Mouse (Mus musculus): ENCODE data around the gene Gm13696. TPM values are rescaled to one million over a fixed set of nuclear protein-coding genes. Genes with fewer than 3 reads are reported as not detected.
"Not testable (repeated sequence)": the region's sequence is repeated elsewhere in the genome, so short reads cannot be mapped to it uniquely, and the experiment has no call there.

The Gm13696 gene
- polyA plus RNA-seq, 1 experiment from 2014 or later: not detected

DNA sequence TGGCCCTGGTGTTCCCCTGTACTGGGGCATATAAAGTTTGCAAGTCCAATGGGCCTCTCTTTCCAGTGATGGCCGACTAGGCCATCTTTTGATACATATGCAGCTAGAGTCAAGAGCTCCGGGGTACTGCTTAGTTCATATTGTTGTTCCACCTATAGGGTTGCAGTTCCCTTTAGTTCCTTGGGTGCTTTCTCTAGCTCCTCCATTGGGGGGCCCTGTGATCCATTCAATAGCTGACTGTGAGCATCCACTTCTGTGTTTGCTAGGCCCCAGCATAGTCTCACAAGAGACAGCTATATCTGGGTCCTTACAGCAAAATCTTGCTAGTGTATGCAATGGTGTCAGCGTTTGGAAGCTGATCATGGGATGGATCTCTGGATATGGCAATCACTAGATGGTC, 21.6 kb downstream of the Gm13696 start:
- not testable (repeated sequence) for ATAC-seq (ENCODE audit: low FRiP score, low read depth); H3K27ac ChIP-seq (replicated peaks); H3K4me3 ChIP-seq; H3K9ac ChIP-seq; H3K9me3 ChIP-seq; H3K36me3 ChIP-seq; H3K4me2 ChIP-seq; H3K27me3 ChIP-seq; H3K4me1 ChIP-seq (replicated peaks)
- 100% methylated on average over 1 of the region's 3 CpGs for WGBS

DNA sequence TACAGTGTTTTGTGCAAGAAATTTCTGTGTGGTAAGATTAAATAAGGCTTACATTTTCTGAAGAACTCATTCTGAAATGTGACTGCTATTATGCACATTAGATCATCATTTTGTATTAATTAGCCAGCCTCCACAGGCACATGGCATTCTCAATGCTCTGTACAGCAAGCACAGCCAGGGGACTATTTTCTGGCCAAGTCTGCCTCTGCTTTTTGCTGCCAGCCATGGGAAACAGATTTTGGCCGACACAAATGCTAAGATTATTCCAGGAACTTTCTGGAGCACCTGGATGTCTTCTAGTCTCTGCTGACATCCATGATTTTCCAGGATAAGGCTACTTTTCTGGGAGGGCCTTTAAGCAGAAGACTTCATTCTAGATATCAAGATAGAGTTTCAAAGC, 36.0 kb downstream of the Gm13696 start:
- Histone ChIP-seq H3K4me2 (no peak overlapping the region), H3K9ac (no peak overlapping the region), H3K9me3 (no peaks in the 10 kb centered on the region), H3K27me3 (no peaks in the 10 kb centered on the region), H3K36me3 (no peaks in the 10 kb centered on the region), H3K4me3 (no peak overlapping the region), H3K4me1 (replicated peaks) (no peaks in the 10 kb centered on the region), H3K27ac (replicated peaks) (no peak overlapping the region)
- 57% methylated on average over 1 of the region's 1 CpGs for whole genome bisulfite sequencing
- no peak for ATAC-seq (ENCODE audit: low FRiP score, low read depth)

DNA sequence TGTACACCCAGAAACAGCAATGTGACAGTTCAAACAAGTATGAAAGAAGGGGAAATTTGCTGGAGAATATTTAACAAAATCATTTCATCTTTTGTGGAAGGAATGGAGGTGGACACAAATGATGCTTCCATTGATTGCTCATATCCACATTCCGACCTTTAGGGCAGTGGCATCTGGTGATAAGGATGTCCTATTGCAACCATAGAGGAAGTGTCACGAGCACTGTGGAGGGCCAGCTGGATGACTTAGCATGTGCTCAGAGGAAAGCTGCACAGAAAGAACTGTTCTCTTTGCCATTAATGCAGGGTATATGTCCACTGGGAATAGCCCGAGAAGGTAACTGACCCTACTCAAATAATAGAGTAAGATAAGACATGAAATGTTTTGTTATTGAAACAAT, 36.9 kb downstream of the Gm13696 start:
- no peak overlapping the region for H3K4me3 ChIP-seq
- 78% methylated on average over 3 of the region's 3 CpGs for WGBS
- H3K27me3 ChIP-seq: no peaks in the 10 kb centered on the region
- no peak overlapping the region for H3K27ac ChIP-seq (replicated peaks)
- H3K9ac ChIP-seq: no peak overlapping the region
- H3K9me3 ChIP-seq: no peaks in the 10 kb centered on the region
- H3K36me3 ChIP-seq: no peaks in the 10 kb centered on the region
- ATAC-seq (ENCODE audit: low FRiP score, low read depth): no peak
- no peaks in the 10 kb centered on the region for H3K4me1 ChIP-seq (replicated peaks)
- no peak overlapping the region for H3K4me2 ChIP-seq

DNA sequence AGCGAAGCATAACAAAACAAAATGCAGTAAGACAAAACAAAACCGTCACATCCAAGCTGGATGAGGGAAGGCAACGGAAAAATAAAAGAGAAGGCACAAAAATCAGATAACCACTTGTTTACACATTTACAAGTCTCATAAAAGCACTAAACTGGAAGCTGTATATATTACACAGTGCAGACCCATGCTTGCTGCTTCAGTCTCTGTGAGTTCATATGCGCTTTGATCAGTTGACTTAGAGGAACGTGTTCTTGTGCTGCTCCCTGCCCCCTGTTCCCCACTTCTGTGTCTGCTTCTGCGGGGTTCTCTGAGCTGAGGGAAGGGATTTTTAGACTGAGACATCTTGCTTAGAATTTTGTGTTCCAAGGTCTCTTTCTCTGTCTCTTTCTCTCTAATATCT, 41.6 kb downstream of the Gm13696 start:
- H3K36me3 ChIP-seq: no peaks in the 10 kb centered on the region
- 82% methylated on average over 6 of the region's 6 CpGs for WGBS
- no peak for ATAC-seq (ENCODE audit: low FRiP score, low read depth)
- no peaks in the 10 kb centered on the region for H3K27me3 ChIP-seq
- no peaks in the 10 kb centered on the region for H3K9me3 ChIP-seq
- H3K9ac ChIP-seq: no peak overlapping the region
- H3K4me1 ChIP-seq (replicated peaks): no peaks in the 10 kb centered on the region
- no peak overlapping the region for H3K27ac ChIP-seq (replicated peaks)
- H3K4me2 ChIP-seq: no peak overlapping the region
- H3K4me3 ChIP-seq: no peak overlapping the region

DNA sequence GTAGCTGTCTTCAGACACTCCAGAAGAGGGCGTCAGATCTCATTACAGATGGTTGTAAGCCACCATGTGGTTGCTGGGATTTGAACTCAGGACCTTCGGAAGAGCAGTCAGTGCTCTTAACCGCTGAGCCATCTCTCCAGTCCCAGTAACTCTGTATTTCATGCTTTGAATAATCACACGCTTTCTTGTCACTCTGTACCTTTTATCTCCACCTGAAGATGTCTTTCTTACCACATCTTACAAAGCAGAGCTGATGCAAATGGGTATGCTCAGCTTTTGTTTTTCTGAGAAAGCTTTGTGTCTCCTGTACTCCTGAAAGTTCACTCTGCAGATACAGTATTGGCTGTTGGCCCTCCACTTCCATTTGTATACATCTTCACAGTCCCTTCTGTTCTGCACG, 43.4 kb downstream of the Gm13696 start:
- not testable (repeated sequence) for ATAC-seq (ENCODE audit: low FRiP score, low read depth); H3K4me2 ChIP-seq; H3K27ac ChIP-seq (replicated peaks); H3K36me3 ChIP-seq; H3K9ac ChIP-seq; H3K9me3 ChIP-seq; H3K27me3 ChIP-seq; H3K4me1 ChIP-seq (replicated peaks); H3K4me3 ChIP-seq
- 74% methylated on average over 5 of the region's 5 CpGs for WGBS

DNA sequence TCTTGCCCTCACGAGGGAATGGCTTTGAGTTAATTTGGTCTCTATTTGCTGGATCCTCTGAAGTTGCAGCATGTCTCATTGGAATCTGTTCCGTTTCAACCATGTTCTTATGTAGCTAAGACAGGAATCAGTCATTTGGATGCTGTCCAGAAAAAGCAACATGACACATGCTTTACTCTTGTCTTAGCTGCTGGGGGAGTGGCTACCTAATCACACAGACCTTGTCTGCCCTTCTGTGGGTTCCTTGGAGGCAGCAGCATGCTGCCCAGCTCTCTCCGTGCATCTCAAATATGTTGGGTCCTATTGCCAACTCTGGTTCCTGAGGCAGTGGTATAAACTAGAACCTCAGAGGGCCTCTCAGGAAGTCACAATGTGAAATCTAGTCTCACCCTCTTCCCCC, 45.4 kb downstream of the Gm13696 start:
- no peak for ATAC-seq (ENCODE audit: low FRiP score, low read depth)
- WGBS: 78% methylated on average over 3 of the region's 3 CpGs
- no peaks in the 10 kb centered on the region for H3K36me3 ChIP-seq

DNA sequence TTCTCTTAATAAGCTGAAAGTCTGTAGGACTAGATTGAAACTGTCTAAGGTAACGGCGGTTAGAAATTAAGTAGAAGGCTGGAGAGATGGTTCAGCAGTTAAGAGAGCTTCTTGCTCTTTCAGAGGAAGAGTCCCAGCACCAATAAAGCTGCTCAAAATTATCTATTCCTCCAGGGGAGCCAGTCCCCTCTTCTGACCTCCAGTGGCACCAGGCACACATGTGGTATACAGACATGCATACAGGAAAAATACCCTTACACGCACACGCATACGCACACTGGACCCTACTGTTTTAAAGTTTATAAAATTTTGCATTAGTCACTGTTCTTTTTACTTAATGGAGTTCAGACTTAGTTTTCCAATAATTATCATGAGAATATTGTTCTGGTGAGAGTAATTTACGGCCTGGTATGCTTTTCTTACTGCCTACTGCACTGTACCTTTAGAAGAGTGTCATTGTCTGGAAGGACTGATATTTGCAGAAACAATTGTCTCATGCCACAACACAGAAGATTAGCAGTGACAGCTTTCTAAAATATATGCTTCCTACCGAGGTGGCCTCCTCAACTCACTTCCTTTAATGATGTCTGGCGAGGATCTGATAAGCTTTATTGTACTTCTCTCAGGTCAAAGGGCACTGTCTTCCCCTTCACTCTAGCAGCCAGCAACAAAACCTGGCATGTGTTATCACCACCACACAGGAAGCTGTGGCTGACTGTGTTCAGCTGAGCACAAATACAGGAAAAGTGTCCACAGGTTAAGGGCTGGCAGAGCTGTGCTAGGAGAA, 46.8 kb downstream of the Gm13696 start:
- H3K4me2 ChIP-seq: no peak overlapping the region
- H3K36me3 ChIP-seq: no peaks in the 10 kb centered on the region
- no peaks in the 10 kb centered on the region for H3K4me1 ChIP-seq (replicated peaks)
- no peak overlapping the region for H3K27ac ChIP-seq (replicated peaks)
- no peaks in the 10 kb centered on the region for H3K9me3 ChIP-seq
- 77% methylated on average over 8 of the region's 8 CpGs for WGBS
- no peak overlapping the region for H3K4me3 ChIP-seq
- no peak overlapping the region for H3K9ac ChIP-seq
- ATAC-seq (ENCODE audit: low FRiP score, low read depth): no peak
- no peaks in the 10 kb centered on the region for H3K27me3 ChIP-seq

More for the DNA sequence above, 45.4 kb downstream of the Gm13696 start:
- Histone ChIP-seq H3K27me3 (no peaks in the 10 kb centered on the region), H3K4me3 (no peak overlapping the region), H3K27ac (replicated peaks) (no peak overlapping the region), H3K4me1 (replicated peaks) (no peaks in the 10 kb centered on the region), H3K9me3 (no peaks in the 10 kb centered on the region), H3K9ac (no peak overlapping the region), H3K4me2 (no peak overlapping the region)

DNA sequence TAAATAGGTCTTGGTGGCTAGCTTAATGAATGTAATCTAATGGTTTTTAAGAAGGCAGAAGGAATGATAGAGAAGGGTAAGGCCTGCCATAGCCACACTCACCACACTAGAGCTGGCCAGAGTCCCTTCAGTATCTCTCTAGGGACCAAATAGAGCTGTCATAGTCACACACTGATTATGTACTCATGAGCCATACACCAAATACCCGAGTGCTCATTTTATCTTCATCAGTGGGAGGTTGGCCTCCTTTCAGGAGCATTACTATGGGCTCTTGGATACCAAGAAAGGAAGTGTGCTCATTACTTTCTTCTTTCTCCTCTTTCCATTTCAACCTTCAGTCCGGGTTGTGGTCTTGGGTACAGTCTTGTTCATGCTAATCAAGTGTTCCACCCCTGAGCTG, 49.0 kb downstream of the Gm13696 start:
- H3K9ac ChIP-seq: no peak overlapping the region
- H3K4me1 ChIP-seq (replicated peaks): 0 out of 2 replicates have a peak, but pooled peaks cover 2% of the 10 kb centered on the region
- H3K4me3 ChIP-seq: no peak overlapping the region
- no peak overlapping the region for H3K27ac ChIP-seq (replicated peaks)
- no peaks in the 10 kb centered on the region for H3K9me3 ChIP-seq
- no peaks in the 10 kb centered on the region for H3K27me3 ChIP-seq
- H3K4me2 ChIP-seq: no peak overlapping the region
- no peaks in the 10 kb centered on the region for H3K36me3 ChIP-seq
- 82% methylated on average over 2 of the region's 2 CpGs for WGBS
- no peak for ATAC-seq (ENCODE audit: low FRiP score, low read depth)

DNA sequence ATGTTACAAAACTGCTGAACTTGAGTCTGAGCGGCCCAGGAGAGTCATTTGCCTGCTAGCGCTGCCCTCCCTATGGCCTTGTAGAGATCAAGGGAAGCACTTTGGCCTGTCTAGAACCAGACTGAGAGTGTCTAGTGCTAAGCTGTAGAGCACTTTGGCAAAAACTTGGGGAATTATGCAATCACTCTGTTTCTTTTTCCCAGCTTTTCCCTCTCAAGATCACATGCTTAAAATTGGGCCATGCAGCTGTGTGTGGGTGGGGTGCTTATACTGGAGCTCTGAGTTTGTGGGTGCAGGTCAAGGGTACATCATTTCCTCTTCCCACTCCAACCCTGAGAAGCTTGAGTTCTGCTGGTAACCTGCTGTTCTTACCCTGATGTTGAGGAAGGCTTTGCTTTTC, 50.0 kb downstream of the Gm13696 start:
- Histone ChIP-seq H3K36me3 (no peaks in the 10 kb centered on the region), H3K9ac (no peak overlapping the region), H3K9me3 (no peaks in the 10 kb centered on the region), H3K4me3 (no peak overlapping the region), H3K27ac (replicated peaks) (no peak overlapping the region), H3K4me2 (no peak overlapping the region), H3K27me3 (no peaks in the 10 kb centered on the region), H3K4me1 (replicated peaks) (0 out of 2 replicates have a peak, but pooled peaks cover 2% of the 10 kb centered on the region)
- WGBS: 95% methylated on average over 2 of the region's 2 CpGs
- ATAC-seq (ENCODE audit: low FRiP score, low read depth): no peak

DNA sequence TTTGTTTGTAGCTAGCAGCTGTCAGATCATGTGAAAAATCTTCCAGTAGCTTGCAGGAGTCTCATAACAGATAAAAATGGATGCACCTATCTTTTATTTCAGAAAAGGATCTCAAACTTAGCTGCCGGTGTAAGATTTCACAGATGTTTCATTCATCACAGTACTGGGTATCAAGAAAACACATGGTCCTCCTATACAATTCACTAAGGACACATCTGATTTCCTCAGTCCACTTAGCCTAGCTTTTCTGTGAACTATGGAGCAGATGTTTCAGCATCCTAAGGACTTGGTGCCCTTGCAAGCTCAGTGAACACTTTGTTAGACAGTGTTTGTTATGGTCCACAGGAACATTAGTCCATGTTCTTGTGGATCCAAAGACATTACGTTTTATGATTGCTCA, 50.4 kb downstream of the Gm13696 start:
- no peaks in the 10 kb centered on the region for H3K9me3 ChIP-seq
- WGBS: 86% methylated on average over 2 of the region's 2 CpGs
- no peak overlapping the region for H3K9ac ChIP-seq
- H3K36me3 ChIP-seq: no peaks in the 10 kb centered on the region
- H3K4me3 ChIP-seq: no peak overlapping the region
- ATAC-seq (ENCODE audit: low FRiP score, low read depth): no peak
- 0 out of 2 replicates have a peak, but pooled peaks cover 2% of the 10 kb centered on the region for H3K4me1 ChIP-seq (replicated peaks)
- no peak overlapping the region for H3K27ac ChIP-seq (replicated peaks)
- H3K4me2 ChIP-seq: no peak overlapping the region
- H3K27me3 ChIP-seq: no peaks in the 10 kb centered on the region

Other genes starting within 250 kb of the Gm13696 start
- 26.5 and 27.5 TPM in 2 replicates for gene Itgav, start 248.7 kb upstream of the Gm13696 start, polyA plus RNA-seq (2015; fragmentation: Nextera tagmentation; extraction: Ambion mirVana)
- 71.7 and 73.6 TPM in 2 replicates for gene Fam171b, start 160.5 kb upstream of the Gm13696 start, polyA plus RNA-seq (2015; fragmentation: Nextera tagmentation; extraction: Ambion mirVana)
- gene Zswim2, start 31.9 kb upstream of the Gm13696 start, polyA plus RNA-seq (2015; fragmentation: Nextera tagmentation; extraction: Ambion mirVana): not detected in 2 replicates
- gene Gm13698, start 17.4 kb upstream of the Gm13696 start, polyA plus RNA-seq (2015; fragmentation: Nextera tagmentation; extraction: Ambion mirVana): not detected in 2 replicates
- not detected in 2 replicates for gene Gm13693, start 11.6 kb upstream of the Gm13696 start, polyA plus RNA-seq (2015; fragmentation: Nextera tagmentation; extraction: Ambion mirVana)
- not detected in 2 replicates for gene Gm13695, start 5.8 kb upstream of the Gm13696 start, polyA plus RNA-seq (2015; fragmentation: Nextera tagmentation; extraction: Ambion mirVana)
- gene Gm13694, start 5.8 kb downstream of the Gm13696 start, polyA plus RNA-seq (2015; fragmentation: Nextera tagmentation; extraction: Ambion mirVana): not detected in 2 replicates
- not detected in 2 replicates for gene Gm13697, start 11.6 kb downstream of the Gm13696 start, polyA plus RNA-seq (2015; fragmentation: Nextera tagmentation; extraction: Ambion mirVana)
- gene Gm13691, start 17.4 kb downstream of the Gm13696 start, polyA plus RNA-seq (2015; fragmentation: Nextera tagmentation; extraction: Ambion mirVana): not detected in 2 replicates